Mouse (Mus musculus) liver, embryonic 14.5 days (tissue): Measurements from ENCODE around the gene Dupd1.

Source experiments
- CTCF ChIP-seq: IDR thresholded peaks from 2 replicates; pipeline ENCODE4 v1.5.1; 2016; ENCODE audit warnings: antibody characterized with exemption, low read depth, control low read depth
- EP300 ChIP-seq: IDR thresholded peaks from 2 replicates; pipeline ENCODE4 v1.6.1; 2016; ENCODE audit warnings: antibody characterized with exemption, low read depth

GRCm38 (mm10) chr14:21682681-21683129 is 31.7 kb downstream of the Dupd1 start:
- no peak for TF ChIP-seq EP300
- no peak for TF ChIP-seq CTCF
